Mouse (Mus musculus) brown adipose tissue, adult 24 weeks (tissue): ENCODE data around the gene Hdac5. TPM values are rescaled to one million over a fixed set of nuclear protein-coding genes. Genes with fewer than 3 reads are reported as not detected.

Source experiments
- H3K27ac ChIP-seq: fragments of 200-500 bp; replicated peaks from 2 replicates; pipeline ENCODE4 v1.5.1; 2012; ENCODE audit warnings: low read depth, mild to moderate bottlenecking, low read length
- H3K4me1 ChIP-seq: fragments of 200-500 bp; 2 replicates; pipeline ENCODE4 v1.6.1; 2012; ENCODE audit warnings: low read length, mixed read lengths; ENCODE audit not compliant: control insufficient read depth, insufficient read depth, insufficient read length
- H3K4me3 ChIP-seq: fragments of 200-500 bp; 2 replicates; pipeline ENCODE4 v1.5.1; 2012; ENCODE audit warnings: low read depth, mild to moderate bottlenecking, low read length, moderate library complexity; ENCODE audit not compliant: insufficient read depth
- polyA plus RNA-seq: library from polyadenylated mRNA; stranded (reverse); fragments of >200 nt; gene quantifications from 2 replicates; pipeline ENCODE4 v1.2.4, GENCODE M21; 2012; ENCODE audit not compliant: missing spikeins, insufficient read depth, insufficient read length

Hdac5 gene
- polyA plus RNA-seq, 1 experiment = 42.2 TPM

GRCm38 (mm10) chr11:102224686-102225085 lies 5.3 kb downstream of the Hdac5 start:
- peak overlapping the region; percentile 55; the same call in 1 of the 2 replicates for H3K27ac ChIP-seq
- peak overlapping the region; percentile 41 for H3K4me3 ChIP-seq
- H3K4me1 ChIP-seq = peaks cover 73% of the 10 kb centered on the region

DNA sequence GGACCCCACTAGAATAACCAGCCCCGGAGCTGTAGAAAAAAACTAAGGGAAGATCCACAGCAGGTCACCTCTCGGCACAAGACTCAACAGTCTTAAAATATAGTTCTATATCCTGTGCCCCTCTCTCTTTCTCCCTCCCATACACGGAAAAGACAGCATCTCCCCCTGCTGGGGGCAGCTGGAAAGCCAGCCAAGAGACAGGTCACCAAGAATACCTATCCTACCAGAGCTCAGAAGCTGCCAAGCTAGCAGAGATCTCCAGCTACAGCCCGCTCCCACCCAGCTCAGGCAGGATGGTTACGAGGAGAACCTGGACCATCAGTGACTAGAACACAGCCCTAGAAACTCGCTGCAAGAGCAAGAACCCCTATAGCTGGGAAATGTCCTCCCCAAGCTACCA lies 6.8 kb downstream of the Hdac5 start:
- Histone ChIP-seq H3K4me3 (no peak overlapping the region), H3K27ac (no peak overlapping the region), H3K4me1 (peaks cover 77% of the 10 kb centered on the region)

DNA sequence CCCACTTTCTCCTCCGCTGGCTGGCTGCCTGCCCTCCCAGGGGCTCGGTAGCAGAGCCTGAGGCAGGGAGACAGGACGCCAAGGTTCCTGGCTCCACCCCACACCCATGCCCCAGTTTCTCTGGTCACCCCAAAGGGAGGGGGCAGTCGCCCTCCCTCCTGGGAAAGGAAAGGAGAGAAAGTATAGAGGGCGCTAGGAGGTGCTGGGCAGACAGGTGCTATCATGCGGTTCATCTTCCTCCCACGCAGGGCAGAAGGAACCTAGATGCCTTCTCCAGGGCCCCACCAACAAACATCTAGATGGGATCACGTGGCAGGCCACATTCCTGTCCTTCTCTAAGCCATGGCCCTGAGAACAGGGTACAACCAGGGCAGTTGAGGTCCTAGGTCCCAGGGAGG lies 8.0 kb downstream of the Hdac5 start:
- H3K4me3 ChIP-seq = no peak overlapping the region
- H3K27ac ChIP-seq = peak overlapping the region; percentile 81
- H3K4me1 ChIP-seq = peaks cover 78% of the 10 kb centered on the region

DNA sequence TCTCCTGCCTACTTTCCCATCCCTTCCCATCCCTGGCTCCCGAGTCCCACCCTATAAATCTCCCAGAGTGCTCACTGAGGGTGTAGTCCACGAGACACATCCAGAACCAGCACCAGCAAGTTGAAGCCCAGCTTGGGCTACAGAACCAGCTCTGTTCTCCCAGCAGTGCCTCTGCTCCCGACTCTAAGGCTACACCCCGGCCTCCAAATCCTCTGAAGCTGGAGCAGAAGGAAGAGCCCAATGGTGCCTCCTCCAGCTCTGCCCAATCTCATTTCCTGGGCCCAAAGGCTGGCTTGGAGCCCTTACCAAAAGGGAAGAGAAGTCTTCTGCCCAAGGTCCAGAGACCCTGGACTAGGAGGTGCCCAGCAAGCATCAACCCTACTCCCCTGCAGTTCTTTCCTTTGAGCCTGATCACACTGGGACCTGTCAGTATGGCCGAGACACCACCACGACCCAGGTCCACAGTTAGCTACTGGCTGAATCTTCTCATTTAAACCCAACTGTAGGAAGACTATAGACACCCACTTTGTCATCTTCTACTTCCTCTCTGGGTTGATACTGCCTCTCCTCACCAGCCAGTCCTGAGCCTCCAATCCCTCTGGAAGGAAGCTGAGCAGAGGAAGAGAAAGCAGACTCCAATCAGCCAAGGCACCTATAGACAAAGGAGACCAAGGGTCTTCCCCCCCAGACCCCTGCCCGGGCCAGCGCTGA lies 8.6 kb downstream of the Hdac5 start:
- Histone ChIP-seq H3K4me1 (peaks cover 76% of the 10 kb centered on the region), H3K27ac (peak overlapping the region; percentile 81), H3K4me3 (no peak overlapping the region)

DNA sequence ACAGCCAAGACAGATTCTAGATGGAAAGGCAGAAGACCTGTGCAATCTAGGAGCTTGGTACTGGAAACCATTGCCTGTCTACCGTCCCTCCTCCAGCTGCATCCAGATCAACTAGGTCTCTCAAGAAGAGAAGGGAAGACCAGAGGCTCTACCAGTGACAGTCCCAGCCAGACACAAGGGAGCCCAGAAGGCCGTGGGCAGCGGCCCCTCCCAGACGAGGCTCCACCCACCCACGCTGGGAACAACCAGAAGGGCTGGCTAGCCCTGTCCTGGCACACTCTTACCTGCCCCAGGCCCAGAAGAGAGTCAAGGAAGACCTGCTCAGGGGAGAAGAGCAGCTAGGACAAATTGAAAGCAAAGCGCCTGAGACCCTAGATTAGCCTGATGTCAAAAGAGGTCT lies 9.5 kb downstream of the Hdac5 start:
- Histone ChIP-seq H3K27ac (peak overlapping the region; percentile 81), H3K4me1 (peaks cover 79% of the 10 kb centered on the region), H3K4me3 (no peak overlapping the region)

DNA sequence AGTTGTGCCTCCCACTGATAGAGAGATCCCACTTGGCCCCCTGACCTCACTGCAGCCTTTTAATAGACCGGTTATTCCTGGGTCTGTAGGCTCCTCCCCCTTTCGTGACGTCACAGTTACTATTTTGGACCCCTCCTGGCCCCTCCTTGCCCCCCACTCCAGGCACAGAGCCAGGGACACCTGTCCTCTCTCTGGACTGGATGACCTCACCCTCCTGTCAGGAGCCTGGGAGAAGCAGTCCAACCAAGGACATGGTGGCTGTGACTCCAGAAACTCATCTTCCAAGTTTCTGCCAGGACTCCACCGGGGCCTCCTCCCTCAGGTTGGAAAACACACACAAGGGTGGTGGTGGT lies 10.0 kb downstream of the Hdac5 start:
- H3K4me1 ChIP-seq = peaks cover 80% of the 10 kb centered on the region
- no peak overlapping the region for H3K4me3 ChIP-seq
- peak overlapping the region; percentile 81 for H3K27ac ChIP-seq

- H3K4me1 ChIP-seq = peaks cover 80% of the 10 kb centered on the region
- no peak overlapping the region for H3K4me3 ChIP-seq
- peak overlapping the region; percentile 81 for H3K27ac ChIP-seq
These were observed 10.5 kb downstream of the Hdac5 start for GRCm38 (mm10) chr11:102219247-102219993.

GRCm38 (mm10) chr11:102218783-102219182 lies 11.2 kb downstream of the Hdac5 start:
- Histone ChIP-seq H3K4me1 (peaks cover 82% of the 10 kb centered on the region), H3K27ac (peak overlapping the region; percentile 81), H3K4me3 (peak overlapping the region; percentile 51)

DNA sequence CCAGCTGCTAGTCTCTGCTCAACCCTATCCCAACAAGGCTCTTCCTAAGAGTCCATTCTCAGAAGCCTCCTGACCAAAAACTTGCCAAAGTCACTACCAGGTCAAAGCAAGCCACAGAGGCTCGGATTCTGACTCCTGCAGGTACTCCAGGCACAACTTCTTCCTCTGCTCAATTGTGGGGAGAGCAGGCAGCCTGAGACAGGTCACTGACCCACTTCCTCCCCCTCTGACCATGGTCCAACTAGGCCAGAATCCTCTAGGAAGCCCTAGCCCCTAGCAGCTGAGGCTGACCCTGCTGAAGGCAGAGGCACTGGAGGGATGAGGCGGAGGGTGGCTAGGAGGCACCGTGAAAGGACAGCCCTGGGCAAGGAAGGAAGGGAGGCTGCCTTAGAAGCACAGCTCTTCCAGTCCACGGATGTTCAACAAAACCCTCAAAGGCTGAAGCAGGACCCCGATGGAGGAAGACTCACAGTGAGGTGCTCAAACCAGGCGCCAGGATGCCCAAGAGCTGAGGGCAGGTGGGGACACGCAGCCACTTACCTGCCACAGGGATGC lies 12.0 kb downstream of the Hdac5 start:
- Histone ChIP-seq H3K4me1 (peaks cover 80% of the 10 kb centered on the region), H3K4me3 (peak overlapping the region; percentile 51), H3K27ac (peak overlapping the region; percentile 67)

DNA sequence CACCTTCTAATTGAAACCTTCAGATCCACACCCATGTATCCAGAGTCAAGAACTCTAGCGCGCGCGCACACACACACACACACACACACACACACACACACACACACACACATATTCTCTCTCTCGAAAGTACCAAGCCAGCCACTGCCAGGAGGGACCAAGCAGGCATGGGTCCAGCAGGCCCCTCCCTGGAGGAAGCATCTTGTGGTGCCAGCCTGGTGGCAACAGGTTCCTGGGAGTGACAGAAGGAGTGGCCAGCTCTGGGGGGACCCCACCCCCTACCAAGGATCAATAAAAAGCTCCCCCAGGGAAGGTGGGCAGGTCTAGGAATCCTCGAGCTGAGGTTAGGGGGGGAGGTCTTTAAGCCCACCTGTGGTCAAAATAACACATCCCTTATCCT lies 12.6 kb downstream of the Hdac5 start:
- Histone ChIP-seq H3K4me3 (peak overlapping the region; percentile 51), H3K4me1 (peaks cover 78% of the 10 kb centered on the region), H3K27ac (peak overlapping the region; percentile 67)

- H3K4me1 ChIP-seq = peaks cover 74% of the 10 kb centered on the region
- peak overlapping the region; percentile 67 for H3K27ac ChIP-seq
- H3K4me3 ChIP-seq = peak overlapping the region; percentile 51
These were observed 13.1 kb downstream of the Hdac5 start for GRCm38 (mm10) chr11:102216886-102217240.

GRCm38 (mm10) chr11:102216056-102216885 lies 13.7 kb downstream of the Hdac5 start:
- peak overlapping the region; percentile 58; the same call in 1 of the 2 replicates for H3K27ac ChIP-seq
- 0 out of 2 replicates have a peak overlapping the region, but pooled peaks have one; percentile 0 for H3K4me3 ChIP-seq
- peaks cover 69% of the 10 kb centered on the region for H3K4me1 ChIP-seq

DNA sequence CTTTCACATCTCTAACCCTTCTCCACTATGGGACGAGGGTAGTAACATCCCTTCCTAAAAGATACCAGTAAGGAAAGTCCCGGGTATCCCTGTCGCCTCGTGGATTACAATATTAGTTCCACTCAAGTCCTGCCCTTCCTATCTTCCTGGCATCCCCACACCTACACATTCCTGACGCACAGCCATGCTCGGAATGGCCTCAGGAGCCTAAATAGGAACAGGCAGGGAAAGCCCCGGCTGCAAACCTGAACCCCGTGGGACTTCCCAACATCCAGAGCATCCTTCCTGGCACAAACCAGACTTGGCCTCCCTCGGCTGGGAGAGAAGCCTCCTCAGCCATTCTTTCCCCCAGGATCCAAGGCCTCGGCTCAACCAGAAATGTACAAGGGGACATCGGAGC lies 14.5 kb downstream of the Hdac5 start:
- 0 out of 2 replicates have a peak overlapping the region, but pooled peaks have one; percentile 0 for H3K4me3 ChIP-seq

GRCm38 (mm10) chr11:102214430-102215156 lies 15.4 kb downstream of the Hdac5 start:
- no peak overlapping the region for H3K4me3 ChIP-seq
- no peak overlapping the region; the same call in 1 of the 2 replicates for H3K27ac ChIP-seq
- H3K4me1 ChIP-seq = peaks cover 59% of the 10 kb centered on the region

More for the DNA sequence above, 14.5 kb downstream of the Hdac5 start:
- Histone ChIP-seq H3K4me1 (peaks cover 62% of the 10 kb centered on the region), H3K27ac (no peak overlapping the region)
